ENCODE assay signal across 12 mouse cellular contexts in the genomic region with DNA sequence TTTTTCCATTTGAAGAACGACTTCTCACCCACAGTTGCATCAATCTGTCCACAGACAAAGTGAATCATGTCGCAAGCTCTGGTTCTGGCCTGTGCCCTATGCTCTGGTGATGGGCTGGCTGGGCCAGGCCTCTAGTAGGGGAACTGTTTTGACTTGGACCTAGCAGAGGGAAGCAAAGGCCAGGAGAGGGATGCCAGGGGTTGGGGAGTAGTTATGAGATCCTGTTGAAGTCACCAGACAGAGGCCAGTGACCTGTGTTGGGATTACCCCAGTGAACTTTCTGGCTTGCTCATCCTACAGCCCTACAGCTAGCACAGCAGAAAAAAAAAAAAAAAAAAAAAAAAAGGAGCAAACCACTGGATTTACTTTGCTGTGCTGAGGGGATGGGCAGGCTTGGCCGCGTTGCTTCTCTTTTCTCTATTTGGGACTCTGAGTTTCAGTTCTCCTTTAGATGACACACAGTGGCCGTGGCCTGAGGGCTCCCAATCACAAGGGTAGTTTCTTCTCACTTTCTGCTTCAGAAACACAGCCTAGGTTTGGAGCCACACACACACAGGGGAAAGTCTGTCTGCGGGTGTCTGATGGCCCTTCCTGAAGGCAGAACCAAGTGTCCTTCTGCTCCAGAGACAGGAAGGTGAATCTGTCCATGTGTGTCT.
DNase-seq lines count a peak whose midpoint lies in the region; ATAC-seq and TF ChIP-seq lines count a peak whose summit lies in the region.
"Had no signal": no experiment of that assay in that cellular context is flagged by ENCODE, and none has a peak within 500 bp of the region (broad histone marks: within the 10 kb centered on the region; RNA-seq: fewer than 3 reads in every experiment).

No protein-coding gene starts in this region.

- no peaks in the 10 kb centered on the region for H3K36me3 ChIP-seq in heart, embryonic 10.5 days
- H3K36me3 ChIP-seq in megakaryocyte, embryonic 14.5 days (replicated peaks; ENCODE audit: low read length) = no peaks in the 10 kb centered on the region
- H3K36me3 ChIP-seq in midbrain, embryonic 15.5 days (replicated peaks) = no peaks in the 10 kb centered on the region
- H3K36me3 ChIP-seq: stomach, embryonic 15.5 days had no signal

- H3K9me3 ChIP-seq in heart, embryonic 10.5 days = no peaks in the 10 kb centered on the region
- peaks cover 18% of the 10 kb centered on the region for H3K9me3 ChIP-seq in megakaryocyte, embryonic 14.5 days
- H3K9me3 ChIP-seq in midbrain, embryonic 15.5 days = no peaks in the 10 kb centered on the region
- H3K9me3 ChIP-seq: stomach, embryonic 15.5 days had no signal

- ATAC-seq in common myeloid progenitor, adult 5-6 weeks (replicated peaks; ENCODE audit: low read depth, poor library complexity, severe bottlenecking) = peak; percentile 58
- ATAC-seq in midbrain, embryonic 15.5 days (replicated peaks) = no peak

- TF ChIP-seq CTCF in cerebellum, adult 2 months (IDR thresholded peaks at IDR 0.05; ENCODE audit: borderline replicate concordance, insufficient read depth, low read depth, low read length) = no peak

- no peak overlapping the region for H3K4me2 ChIP-seq in midbrain, embryonic 15.5 days
- H3K4me2 ChIP-seq: stomach, embryonic 15.5 days had no signal

- TF ChIP-seq POLR2A in cerebellum, adult 2 months (IDR thresholded peaks at IDR 0.05; ENCODE audit: borderline replicate concordance, insufficient read depth, low read length) = no peak

- no peaks in the 10 kb centered on the region for H3K4me1 ChIP-seq in heart, embryonic 10.5 days
- H3K4me1 ChIP-seq in megakaryocyte, embryonic 14.5 days = 0 out of 2 replicates have a peak, but pooled peaks cover under 1% of the 10 kb centered on the region
- H3K4me1 ChIP-seq in cerebellum, adult 2 months (ENCODE audit: control insufficient read depth, insufficient read depth, low read length) = no peaks in the 10 kb centered on the region
- no peaks in the 10 kb centered on the region for H3K4me1 ChIP-seq in midbrain, embryonic 15.5 days
- H3K4me1 ChIP-seq: stomach, embryonic 15.5 days had no signal

- no peak overlapping the region for H3K9ac ChIP-seq in midbrain, embryonic 15.5 days
- H3K9ac ChIP-seq: stomach, embryonic 15.5 days had no signal

- H3K27ac ChIP-seq in heart, embryonic 10.5 days = no peak overlapping the region
- no peak overlapping the region for H3K27ac ChIP-seq in cerebellum, adult 2 months (ENCODE audit: insufficient read depth, low read length)
- no peak overlapping the region for H3K27ac ChIP-seq in midbrain, embryonic 15.5 days
- H3K27ac ChIP-seq: heart, adult 2 months; stomach, embryonic 15.5 days had no signal

- H3K27me3 ChIP-seq in heart, embryonic 10.5 days (ENCODE audit: insufficient read depth, poor library complexity, severe bottlenecking) = peaks cover 42% of the 10 kb centered on the region
- peaks cover 90% of the 10 kb centered on the region for H3K27me3 ChIP-seq in megakaryocyte, embryonic 14.5 days (replicated peaks)
- H3K27me3 ChIP-seq in cerebellum, adult 2 months (ENCODE audit: control insufficient read depth, insufficient read depth, low read length) = no peaks in the 10 kb centered on the region
- no peaks in the 10 kb centered on the region for H3K27me3 ChIP-seq in midbrain, embryonic 15.5 days (replicated peaks)
- H3K27me3 ChIP-seq: stomach, embryonic 15.5 days had no signal

- DNase-seq in heart, adult 11 months = peak; percentile 97
- no peak for DNase-seq in heart, embryonic 10.5 days (ENCODE audit: low spot score)
- DNase-seq in A20 (ENCODE audit: low read depth, low spot score) = peak; percentile 84
- DNase-seq in cerebellum, adult 2 months = no peak
- no peak for DNase-seq in frontal cortex, postnatal 36 days (ENCODE audit: low spot score in 2 of 2)
- DNase-seq: cerebellum, adult 9-11 months; layer of hippocampus, postnatal 36 days had no signal

- WGBS in heart, embryonic 10.5 days = 73% methylated on average over 6 of the region's 6 CpGs
- 93% methylated on average over 6 of the region's 6 CpGs for WGBS in cerebellum, adult 2 months
- WGBS in midbrain, embryonic 15.5 days = 83% methylated on average over 6 of the region's 6 CpGs

- H3K4me3 ChIP-seq in heart, embryonic 10.5 days = no peak overlapping the region
- H3K4me3 ChIP-seq in megakaryocyte, embryonic 14.5 days (replicated peaks) = peak overlapping the region; percentile 20
- H3K4me3 ChIP-seq in cerebellum, adult 2 months (replicated peaks; ENCODE audit: insufficient read depth, low read depth, low read length) = no peak overlapping the region
- no peak overlapping the region for H3K4me3 ChIP-seq in midbrain, embryonic 15.5 days
- H3K4me3 ChIP-seq: heart, adult 2 months; stomach, embryonic 15.5 days had no signal

Comparison
In these comparisons a context has a peak if more than half of its experiments do, and no peak if none do; other contexts are left out.
1. DNase-seq: peak in heart, adult 11 months (single experiment) and A20 (single experiment); none in heart, embryonic 10.5 days (single experiment), cerebellum, adult 2 months (0 of 2) and frontal cortex, postnatal 36 days (0 of 2).